Mouse (Mus musculus) brain, embryonic 14.5 days (tissue): ENCODE data around the gene Synpr. TPM values are rescaled to one million over a fixed set of nuclear protein-coding genes. Genes with fewer than 3 reads are reported as not detected.
A peak's percentile ranks its signal among the peaks of the same experiment; 100 is the strongest.

Experiments
- DNase-seq: peaks from one replicate; pipeline ENCODE4 v3.0.0-alpha.2; 2011; ENCODE audit warnings: low read depth
- CTCF ChIP-seq: fragments of 200-500 bp; IDR thresholded peaks from 2 replicates; pipeline ENCODE4 v1.5.1; 2012; ENCODE audit warnings: inconsistent platforms, mild to moderate bottlenecking, moderate library complexity, borderline replicate concordance; ENCODE audit not compliant: insufficient read depth, insufficient read length; ENCODE audit errors: extremely low read depth
- POLR2A ChIP-seq: fragments of 200-500 bp; IDR thresholded peaks from 2 replicates; pipeline ENCODE4 v1.6.1; 2012; ENCODE audit warnings: mild to moderate bottlenecking, inconsistent platforms, borderline replicate concordance; ENCODE audit not compliant: poor library complexity, insufficient read depth, insufficient read length, severe bottlenecking; ENCODE audit errors: extremely low read depth
- polyA plus RNA-seq: library from polyadenylated mRNA; depleted of rRNA; stranded (reverse); fragments of >200 nt; gene quantifications from 2 replicates; pipeline ENCODE4 v1.2.3, GENCODE M21; 2012

Synpr gene
- polyA plus RNA-seq, 1 experiment = 25.2 TPM

- no peak for DNase-seq
- TF ChIP-seq POLR2A = no peak
- no peak for TF ChIP-seq CTCF
Observed at GRCm38 (mm10) chr14:13314323-13314722, 29.7 kb downstream of the Synpr start.

DNA sequence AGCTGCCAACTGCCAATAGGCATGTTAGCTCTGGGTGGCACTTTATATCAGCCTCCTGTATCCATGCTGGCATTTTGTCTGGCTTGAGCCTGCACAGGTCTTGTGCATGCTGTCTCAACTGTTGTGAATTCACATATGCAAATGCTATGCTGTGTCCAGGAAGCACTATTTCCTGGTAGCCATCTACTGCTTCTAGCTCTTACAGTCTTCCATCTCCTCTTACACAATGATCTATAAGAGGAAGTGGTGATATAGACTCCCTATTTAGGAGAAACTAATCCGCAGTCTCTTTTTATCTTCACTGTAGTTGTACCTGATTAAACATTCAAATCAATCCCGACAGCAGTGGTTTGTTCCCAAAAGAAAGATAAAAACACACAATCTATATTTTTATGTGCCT is 43.9 kb downstream of the Synpr start:
- DNase-seq = no peak
- TF ChIP-seq POLR2A (no peak), CTCF (no peak)

DNA sequence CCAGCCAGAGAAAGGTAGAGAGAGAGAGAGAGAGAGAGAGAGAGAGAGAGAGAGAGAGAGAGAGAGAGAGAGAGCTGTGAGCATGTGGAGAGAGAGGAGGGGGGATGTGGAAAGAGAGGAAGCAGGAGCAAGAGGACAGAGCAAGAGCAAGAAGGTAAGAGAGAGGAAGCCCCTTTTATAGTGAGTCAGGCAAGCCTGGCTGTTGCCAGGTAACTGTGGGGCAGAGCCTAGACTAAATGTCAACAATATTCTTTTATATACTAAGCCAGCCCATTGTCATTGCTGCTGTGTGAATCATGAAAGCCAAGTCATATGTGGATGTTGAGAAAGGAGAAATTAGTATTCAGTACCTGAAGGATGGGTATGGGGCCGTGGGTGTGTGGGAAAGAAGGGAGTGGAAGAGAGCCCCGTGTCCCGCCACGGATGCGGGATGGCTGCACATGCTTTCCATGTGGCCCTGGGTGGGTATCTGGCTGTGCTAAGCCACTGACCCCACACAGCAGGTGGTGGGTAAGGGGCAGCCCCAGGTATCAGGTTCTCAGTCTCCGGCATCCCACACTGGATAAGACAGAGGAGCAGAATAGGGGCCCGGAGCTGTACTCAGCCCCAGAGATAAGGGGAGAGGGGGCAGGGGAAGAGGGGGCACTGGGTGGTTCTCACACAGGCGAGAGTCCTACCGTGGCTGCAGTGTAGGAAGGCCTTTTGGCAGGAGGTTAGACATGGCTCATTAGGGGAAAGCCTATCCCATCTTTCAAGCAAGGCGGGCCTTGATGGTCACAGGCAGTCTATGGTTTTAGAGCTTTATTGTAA is 48.1 kb downstream of the Synpr start:
- DNase-seq = no peak
- TF ChIP-seq CTCF = no peak
- TF ChIP-seq POLR2A = no peak

GRCm38 (mm10) chr14:13333372-13333771 is 48.8 kb downstream of the Synpr start:
- TF ChIP-seq POLR2A (no peak), CTCF (no peak)
- no peak for DNase-seq

DNA sequence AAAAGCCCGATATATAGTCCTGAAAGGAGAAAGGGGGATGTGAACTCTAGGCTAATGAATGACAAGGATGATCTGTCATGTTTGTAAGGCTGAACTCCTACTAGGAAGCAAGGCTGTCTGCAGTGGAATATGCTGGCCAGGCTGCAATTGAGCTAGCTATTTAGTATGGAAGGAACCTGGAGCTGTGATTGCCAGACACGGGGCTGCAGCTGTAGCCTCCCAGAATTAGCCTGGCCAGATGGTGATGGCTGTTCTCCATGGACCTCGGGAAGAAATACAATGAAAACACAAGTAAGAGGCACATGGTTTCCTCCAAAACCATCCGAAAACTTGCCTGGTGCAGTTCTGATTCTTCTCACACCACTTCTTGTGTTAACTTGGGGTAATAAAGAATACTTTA is 51.6 kb downstream of the Synpr start:
- no peak for TF ChIP-seq CTCF
- no peak for TF ChIP-seq POLR2A
- peak; percentile 51 for DNase-seq

DNA sequence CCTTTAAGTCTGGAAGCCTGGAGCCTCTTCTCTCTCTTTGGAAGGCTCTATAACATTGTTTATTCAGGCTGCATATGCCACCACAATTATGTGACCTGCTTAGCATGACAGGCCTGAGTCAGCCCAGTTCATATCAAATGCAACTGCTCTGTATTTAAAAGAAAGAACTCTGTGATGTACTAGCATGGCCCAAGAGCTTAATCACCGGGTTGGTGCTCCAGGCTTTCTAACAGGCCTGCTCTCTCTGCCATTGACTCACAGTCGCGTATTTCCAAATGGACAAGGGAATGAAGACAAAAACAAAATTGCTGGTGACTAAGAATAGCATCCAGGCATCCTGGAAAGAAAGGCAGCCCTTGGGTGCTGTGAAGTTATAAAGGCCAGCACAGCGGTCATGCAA is 56.1 kb downstream of the Synpr start:
- DNase-seq = no peak
- TF ChIP-seq CTCF (no peak), POLR2A (no peak)

GRCm38 (mm10) chr14:13344240-13344639 is 59.7 kb downstream of the Synpr start:
- TF ChIP-seq CTCF (no peak), POLR2A (no peak)
- no peak for DNase-seq

DNA sequence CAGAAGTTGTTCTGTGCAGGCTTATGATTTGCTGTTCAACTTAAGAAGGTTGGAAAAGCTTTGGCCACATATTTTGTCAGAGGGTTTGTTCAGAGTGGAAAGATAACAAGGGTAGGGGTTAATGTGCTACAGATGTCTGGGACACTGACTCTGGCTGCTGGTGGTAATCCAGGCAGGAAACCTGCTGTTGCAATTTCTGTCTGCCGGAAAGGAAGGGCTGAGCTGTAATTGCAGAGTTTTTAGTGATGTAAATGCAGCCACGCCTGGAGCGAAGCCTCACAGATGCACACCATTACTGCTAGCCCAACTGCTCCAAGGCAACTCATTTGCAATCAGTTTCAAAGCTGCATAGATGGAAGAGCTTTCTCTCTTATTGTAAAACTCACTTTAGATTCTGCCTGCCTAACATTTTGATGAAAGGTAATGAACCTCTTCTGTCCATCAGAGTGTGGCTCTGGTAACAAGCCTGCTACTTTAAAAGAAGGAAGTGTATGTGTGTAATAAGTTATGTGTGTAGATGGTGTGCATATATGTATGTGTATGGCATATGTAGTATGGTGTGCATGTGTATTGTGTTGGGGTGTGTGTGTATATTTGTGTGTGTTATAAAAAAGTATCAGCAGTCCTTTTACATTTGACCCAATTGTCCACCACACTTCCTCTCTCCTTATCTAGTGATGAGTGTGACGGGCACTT is 64.7 kb downstream of the Synpr start:
- DNase-seq = peak; percentile 53
- TF ChIP-seq POLR2A (no peak), CTCF (no peak)

- TF ChIP-seq CTCF (peak; percentile 70; the same call in 1 of the 2 replicates), POLR2A (no peak)
- peak; percentile 83 for DNase-seq
Observed at GRCm38 (mm10) chr14:13354154-13354553, 69.6 kb downstream of the Synpr start.

- DNase-seq = peak; percentile 95
- TF ChIP-seq POLR2A (no peak), CTCF (peak; percentile 84)
Observed at GRCm38 (mm10) chr14:13355569-13356362, 71.2 kb downstream of the Synpr start.

DNA sequence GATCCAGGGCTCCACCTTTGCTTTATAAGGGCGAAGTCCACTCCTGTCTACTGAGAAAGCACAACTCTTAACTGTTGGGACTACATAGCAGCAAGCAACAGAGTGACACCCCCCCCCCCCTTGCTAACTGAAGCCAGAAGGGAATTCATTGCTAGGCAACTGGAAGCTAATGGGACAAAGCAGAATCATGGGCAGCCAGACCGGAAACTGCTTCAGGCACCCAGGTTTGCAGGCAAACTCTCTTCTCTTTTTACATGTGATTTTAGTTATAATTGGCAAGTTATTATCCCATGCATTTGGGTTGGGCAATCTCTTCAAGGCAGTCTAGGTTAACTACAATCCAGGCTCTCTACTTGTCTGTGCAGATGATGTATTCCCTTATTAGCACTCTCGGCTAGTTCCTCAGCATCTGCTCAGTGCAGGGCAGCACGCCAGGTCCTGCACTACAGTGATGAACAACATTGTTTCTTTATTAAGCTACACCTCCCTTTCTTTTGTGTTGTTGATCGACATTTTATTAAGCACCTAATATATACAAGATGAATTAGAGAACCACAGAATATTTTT is 72.6 kb downstream of the Synpr start:
- TF ChIP-seq POLR2A (no peak), CTCF (no peak)
- peak; percentile 71 for DNase-seq

DNA sequence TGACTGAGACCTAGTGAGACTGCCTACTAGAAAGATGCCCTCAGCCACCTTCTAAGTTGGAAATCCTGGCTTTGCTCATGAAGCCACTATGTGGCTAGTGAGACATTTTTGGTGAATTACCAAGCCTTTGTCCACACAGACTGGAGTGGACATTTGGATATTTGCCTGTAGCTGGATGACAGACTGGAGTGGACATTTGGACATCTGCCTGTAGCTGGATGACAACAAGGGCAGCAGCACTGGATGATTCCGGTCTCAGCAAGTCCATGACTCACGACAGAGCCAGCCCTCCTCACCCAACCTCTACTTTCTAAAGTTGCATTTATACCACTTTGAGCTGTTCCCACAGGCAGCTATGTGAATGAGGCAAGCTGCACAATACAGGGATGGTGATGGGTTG is 73.5 kb downstream of the Synpr start:
- DNase-seq = no peak
- no peak for TF ChIP-seq CTCF
- TF ChIP-seq POLR2A = no peak

DNA sequence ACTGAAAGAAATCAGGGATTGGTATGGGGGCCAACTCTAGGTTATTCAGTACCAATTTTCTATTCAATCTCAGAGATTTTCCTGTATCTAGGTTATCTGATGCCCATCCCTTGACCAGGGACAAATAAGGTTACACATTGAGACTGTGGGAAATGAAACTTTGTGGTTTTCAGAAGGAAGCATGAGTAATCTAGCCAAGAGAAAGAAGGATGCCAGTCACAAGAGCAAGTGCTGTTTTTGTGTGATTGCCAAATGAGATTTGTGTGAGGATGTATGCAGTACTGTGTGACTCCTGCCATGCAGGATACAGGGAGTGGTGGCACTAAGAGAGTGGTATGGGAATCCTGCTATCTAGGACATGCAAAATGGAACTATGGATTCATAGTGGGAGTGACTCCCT is 76.6 kb downstream of the Synpr start:
- DNase-seq = no peak
- TF ChIP-seq POLR2A (no peak), CTCF (no peak)
